Mouse (Mus musculus) right cerebral cortex, postnatal 25 days (tissue): ENCODE measurements around the gene Nap1l4.

Source experiments
- DNase-seq: peaks from one replicate; pipeline ENCODE4 v3.0.0; 2022

Nap1l4 gene

GRCm38 (mm10) chr7:143475876-143476275, 73.0 kb downstream of the Nap1l4 start:
- DNase-seq: no peak

GRCm38 (mm10) chr7:143474811-143475210, 74.1 kb downstream of the Nap1l4 start:
- no peak for DNase-seq

GRCm38 (mm10) chr7:143473347-143474101, 75.4 kb downstream of the Nap1l4 start, which contains the start of gene Slc22a18:
Gene Slc22a18, plus strand, starts transcription at chr7:143473736.
- no peak for DNase-seq

- peak; percentile 74 for DNase-seq
Measured at GRCm38 (mm10) chr7:143469946-143470345, 79.0 kb downstream of the Nap1l4 start.

- no peak for DNase-seq
Measured at GRCm38 (mm10) chr7:143467714-143468113, 81.2 kb downstream of the Nap1l4 start.

- peak; percentile 75 for DNase-seq
Measured at GRCm38 (mm10) chr7:143466099-143466677, 82.7 kb downstream of the Nap1l4 start.

GRCm38 (mm10) chr7:143464811-143465560, 83.9 kb downstream of the Nap1l4 start:
- DNase-seq: peak; percentile 29

GRCm38 (mm10) chr7:143463865-143464415, 85.0 kb downstream of the Nap1l4 start:
- peak; percentile 72 for DNase-seq
